Mouse (Mus musculus) left cerebral cortex, adult 2 months (tissue): ENCODE measurements at regions not wholly inside any gene's neighbourhood (a gene's known extent, or its start where the extent isn't known, plus 50 kb on each side); places are given as distances from the start of the nearest gene placed in this dataset.

Experiments
- DNase-seq, 2 experiments: peaks; one replicate each; pipeline ENCODE4 v3.0.0; 2021 to 2022; ENCODE audit warnings: low spot score in 2 of 2, mixed read lengths in 1 of 2; ENCODE audit errors: extremely low spot score in 1 of 2
- H3K27ac ChIP-seq: fragments of 200-600 bp; 2 replicates; pipeline ENCODE4 v1.8.1; 2022
- H3K4me3 ChIP-seq: fragments of 200-600 bp; 2 replicates; pipeline ENCODE4 v1.8.1; 2022
- CTCF ChIP-seq: fragments of 200-600 bp; IDR thresholded peaks from 2 replicates; pipeline ENCODE4 v1.8.1; 2022; ENCODE audit warnings: antibody characterized with exemption, mild to moderate bottlenecking, moderate library complexity
- intact Hi-C: fragments of 180-260 bp; cut with DNase I; formaldehyde crosslinking; loops from one replicate; pipeline ENCODE4 v1.15.1; 2025

GRCm38 (mm10) chr4:95462476-95462875, 94.8 kb upstream of the Fggy start:
- intact Hi-C loops: no loop called here
- no peak overlapping the region for H3K27ac ChIP-seq
- no peak for DNase-seq
- no peak for TF ChIP-seq CTCF
- H3K4me3 ChIP-seq: no peak overlapping the region

- no peak overlapping the region for H3K4me3 ChIP-seq
- H3K27ac ChIP-seq: no peak overlapping the region
- intact Hi-C loops: no loop called here
- no peak for TF ChIP-seq CTCF
- DNase-seq: no peak
Measured at GRCm38 (mm10) chr4:95463082-95463825, 94.1 kb upstream of the Fggy start.

GRCm38 (mm10) chr4:95466647-95467046, 90.7 kb upstream of the Fggy start:
- intact Hi-C loops: no loop called here
- TF ChIP-seq CTCF: no peak
- no peak overlapping the region for H3K27ac ChIP-seq
- no peak for DNase-seq
- H3K4me3 ChIP-seq: no peak overlapping the region

GRCm38 (mm10) chr4:95467526-95467925, 89.8 kb upstream of the Fggy start:
- TF ChIP-seq CTCF: no peak
- no peak for DNase-seq
- no peak overlapping the region for H3K27ac ChIP-seq
- intact Hi-C loops: no loop called here
- H3K4me3 ChIP-seq: no peak overlapping the region

- no peak for DNase-seq
- H3K4me3 ChIP-seq: no peak overlapping the region
- no peak for TF ChIP-seq CTCF
- H3K27ac ChIP-seq: no peak overlapping the region
- intact Hi-C loops: no loop called here
Measured at GRCm38 (mm10) chr4:95474726-95475406, 82.4 kb upstream of the Fggy start.

- intact Hi-C loops: no loop called here
- TF ChIP-seq CTCF: no peak
- Histone ChIP-seq H3K4me3 (no peak overlapping the region), H3K27ac (no peak overlapping the region)
- DNase-seq: no peak
Measured at GRCm38 (mm10) chr4:95476071-95476724, 81.1 kb upstream of the Fggy start.

GRCm38 (mm10) chr4:95483571-95483970, 73.7 kb upstream of the Fggy start:
- no peak for TF ChIP-seq CTCF
- Histone ChIP-seq H3K27ac (no peak overlapping the region), H3K4me3 (no peak overlapping the region)
- no peak for DNase-seq
- intact Hi-C loops: no loop called here

GRCm38 (mm10) chr4:95487323-95487722, 70.0 kb upstream of the Fggy start:
- no peak for DNase-seq
- intact Hi-C loops: no loop called here

GRCm38 (mm10) chr4:95487969-95488368, 69.3 kb upstream of the Fggy start:
- intact Hi-C loops: no loop called here

More at GRCm38 (mm10) chr4:95487323-95487722, 70.0 kb upstream of the Fggy start:
- H3K4me3 ChIP-seq: no peak overlapping the region
- TF ChIP-seq CTCF: no peak
- H3K27ac ChIP-seq: no peak overlapping the region

GRCm38 (mm10) chr4:95489059-95489458, 68.2 kb upstream of the Fggy start:
- DNase-seq: no peak
- intact Hi-C loops: no loop called here
- no peak for TF ChIP-seq CTCF
- no peak overlapping the region for H3K4me3 ChIP-seq
- no peak overlapping the region for H3K27ac ChIP-seq

More at GRCm38 (mm10) chr4:95487969-95488368, 69.3 kb upstream of the Fggy start:
- TF ChIP-seq CTCF: no peak
- DNase-seq: no peak
- no peak overlapping the region for H3K4me3 ChIP-seq
- H3K27ac ChIP-seq: no peak overlapping the region

GRCm38 (mm10) chr4:95500265-95500664, 57.0 kb upstream of the Fggy start:
- no peak overlapping the region for H3K27ac ChIP-seq
- intact Hi-C loops: no loop called here
- no peak for TF ChIP-seq CTCF
- no peak for DNase-seq
- no peak overlapping the region for H3K4me3 ChIP-seq

GRCm38 (mm10) chr4:95501164-95501563, 56.1 kb upstream of the Fggy start:
- intact Hi-C loops: no loop called here
- no peak for DNase-seq
- Histone ChIP-seq H3K27ac (no peak overlapping the region), H3K4me3 (no peak overlapping the region)
- TF ChIP-seq CTCF: no peak
